7 mouse cellular contexts compared by ENCODE assay signal in genomic region chr6:114494987-114495386, GRCm38 (mm10).
DNase-seq lines count a peak whose midpoint lies in the region; TF ChIP-seq lines count a peak whose summit lies in the region.
"Not testable (repeated sequence)": the region's sequence is repeated elsewhere in the genome, so short reads cannot be mapped to it uniquely, and the experiment has no call there.

No protein-coding gene starts in this region.

- DNase-seq in CH12.LX (ENCODE audit: extremely low read depth) = not testable (repeated sequence)
- peak; percentile 11 for DNase-seq in adrenal gland, adult 8-10 months
- peak; percentile 28 for DNase-seq in embryonic facial prominence, embryonic 10.5 days (ENCODE audit: low spot score)
- peak; percentile 17 to 19 for DNase-seq in heart, postnatal 36 days
- peak; percentile 41 to 54 for DNase-seq in left cerebral cortex, adult 18-20 months (ENCODE audit: low spot score in 2 of 2)
- DNase-seq in lung, postnatal 10 days = peak; percentile 20
- peak; percentile 48 for DNase-seq in right cerebral cortex, postnatal 14 days

- not testable (repeated sequence) for H3K27me3 ChIP-seq in CH12.LX (replicated peaks); embryonic facial prominence, embryonic 10.5 days (replicated peaks; ENCODE audit: low read depth, poor library complexity, severe bottlenecking)

- H3K4me1 ChIP-seq in CH12.LX (ENCODE audit: control insufficient read depth in 1 of 2, insufficient read depth in 2 of 2); embryonic facial prominence, embryonic 10.5 days: not testable (repeated sequence)

- not testable (repeated sequence) for TF ChIP-seq POLR2A in CH12.LX (IDR thresholded peaks at IDR 0.05; ENCODE audit: low read depth, low read length)

- H3K4me3 ChIP-seq in CH12.LX (replicated peaks in 1 of 3; ENCODE audit: low read depth in 2 of 3, low read length in 2 of 3, poor library complexity in 1 of 3); embryonic facial prominence, embryonic 10.5 days: not testable (repeated sequence)

- intact Hi-C loops in heart, postnatal 36 days (cut with DNase I) = not testable (repeated sequence)

- not testable (repeated sequence) for H3K36me3 ChIP-seq in CH12.LX (replicated peaks in 1 of 2; ENCODE audit: control insufficient read depth in 1 of 2, insufficient read depth in 1 of 2, low read length in 1 of 2); embryonic facial prominence, embryonic 10.5 days (replicated peaks)

- H3K27ac ChIP-seq in CH12.LX (ENCODE audit: insufficient read depth, low read depth); embryonic facial prominence, embryonic 10.5 days (replicated peaks): not testable (repeated sequence)

- TF ChIP-seq EP300 in CH12.LX (IDR thresholded peaks at IDR 0.05; ENCODE audit: low read length) = not testable (repeated sequence)

- not testable (repeated sequence) for TF ChIP-seq RAD21 in CH12.LX (IDR thresholded peaks at IDR 0.05; ENCODE audit: low read depth, low read length)

- peak overlapping the region; percentile 26 for H3K4me2 ChIP-seq in CH12.LX (ENCODE audit: insufficient read depth, low read depth, poor library complexity, severe bottlenecking)

- H3K9ac ChIP-seq in CH12.LX (ENCODE audit: insufficient read depth, low read depth) = not testable (repeated sequence)

- dilution Hi-C loops in CH12.LX (cut with MboI; ENCODE audit: extremely low pct_ligation_motif_present, extremely low pct_unique_long_range_greater_than_20kb, low sequenced_read_pairs) = not testable (repeated sequence)

- in situ Hi-C loops in CH12.LX (cut with MboI; ENCODE audit: low pct_ligation_motif_present, low pct_unique_long_range_greater_than_20kb, low sequenced_read_pairs) = not testable (repeated sequence)

- TF ChIP-seq CTCF in CH12.LX (conservative IDR thresholded peaks at IDR 0.05 in 1 of 2, IDR thresholded peaks at IDR 0.05 in 1 of 2; ENCODE audit: low read depth in 2 of 2, low read length in 2 of 2) = not testable (repeated sequence)

- not testable (repeated sequence) for H3K79me2 ChIP-seq in CH12.LX (replicated peaks; ENCODE audit: control insufficient read depth, extremely low read depth, insufficient read depth, poor library complexity, severe bottlenecking)

- 15% methylated on average over 12 of the region's 12 CpGs for WGBS in embryonic facial prominence, embryonic 10.5 days

- not testable (repeated sequence) for H3K9me3 ChIP-seq in CH12.LX (replicated peaks; ENCODE audit: low read length); embryonic facial prominence, embryonic 10.5 days

TF ChIP-seq in CH12.LX, 34 proteins besides CTCF, POLR2A, EP300 and RAD21:
- peak; percentile 77 for TF ChIP-seq NRF1 (IDR thresholded peaks at IDR 0.05; ENCODE audit: low read depth, low read length)
